Mouse (Mus musculus) brain, embryonic 14.5 days (tissue): Measurements from ENCODE around the gene Jak2.

Source experiments
- CTCF ChIP-seq: fragments of 200-500 bp; IDR thresholded peaks from 2 replicates; pipeline ENCODE4 v1.5.1; 2012; ENCODE audit warnings: inconsistent platforms, mild to moderate bottlenecking, moderate library complexity, borderline replicate concordance; ENCODE audit not compliant: insufficient read depth, insufficient read length; ENCODE audit errors: extremely low read depth
- POLR2A ChIP-seq: fragments of 200-500 bp; IDR thresholded peaks from 2 replicates; pipeline ENCODE4 v1.6.1; 2012; ENCODE audit warnings: mild to moderate bottlenecking, inconsistent platforms, borderline replicate concordance; ENCODE audit not compliant: poor library complexity, insufficient read depth, insufficient read length, severe bottlenecking; ENCODE audit errors: extremely low read depth

- TF ChIP-seq POLR2A (no peak), CTCF (no peak)
Measured at GRCm38 (mm10) chr19:29323416-29324049, 71.9 kb downstream of the Jak2 start.
